Comparison of ENCODE assay signal across 15 mouse cellular contexts in genomic region chr11:102348771-102349170, GRCm38 (mm10). TPM values are rescaled to one million over a fixed set of nuclear protein-coding genes. Genes with fewer than 3 reads are reported as not detected.
"Had no signal": no experiment of that assay in that cellular context is flagged by ENCODE, and none has a peak within 500 bp of the region (broad histone marks: within the 10 kb centered on the region; RNA-seq: fewer than 3 reads in every experiment).

No protein-coding gene starts in this region.

- H3K9ac ChIP-seq: limb, embryonic 13.5 days; midbrain, embryonic 12.5 days; neural tube, embryonic 13.5 days had no signal

- H3K4me3 ChIP-seq: limb, embryonic 13.5 days; midbrain, embryonic 12.5 days; neural tube, embryonic 13.5 days had no signal

- H3K27ac ChIP-seq: kidney, postnatal 0 days; limb, embryonic 13.5 days; midbrain, embryonic 12.5 days; neural tube, embryonic 13.5 days had no signal

- DNase-seq: kidney, adult 9 months; kidney, postnatal 36 days; layer of hippocampus, adult 9-11 months; left cerebral cortex, postnatal 4 days; lung, adult 18-20 months; retina, postnatal 1 day had no signal

- H3K27me3 ChIP-seq: limb, embryonic 13.5 days had no signal

- H3K36me3 ChIP-seq: limb, embryonic 13.5 days; midbrain, embryonic 12.5 days; neural tube, embryonic 13.5 days had no signal

- ATAC-seq: inflammation-experienced regulatory T-cells, adult 6 months; intestine, postnatal 0 days; midbrain, embryonic 16.5 days had no signal

- H3K9me3 ChIP-seq: limb, embryonic 13.5 days; midbrain, embryonic 12.5 days; neural tube, embryonic 13.5 days had no signal

- H3K4me2 ChIP-seq: limb, embryonic 13.5 days; midbrain, embryonic 12.5 days; neural tube, embryonic 13.5 days had no signal

- H3K4me1 ChIP-seq: neural tube, embryonic 13.5 days had no signal

RNA-seq across cellular contexts. Expression of gene Slc4a1, which starts 17.2 kb away (rescaled TPM):
- polyA plus RNA-seq: small intestine, adult 2 months had no signal

RNA-seq across cellular contexts. Expression of gene Rundc3a, which starts 44.4 kb away (rescaled TPM):
- total RNA-seq: megakaryocyte-erythroid progenitor cell, adult 5-6 weeks had no signal
